Mouse (Mus musculus): ENCODE measurements around the gene Ss18l1. TPM values are rescaled to one million over a fixed set of nuclear protein-coding genes. Genes with fewer than 3 reads are reported as not detected.

Ss18l1 gene
- 6.4 TPM for polyA plus RNA-seq (2017; shearing (Covaris generic))

GRCm38 (mm10) chr2:180042256-180042857 lies at the start of gene Ss18l1, which contains the start of gene Psma7:
Ss18l1 (plus strand) TSS chr2:180042509.
Psma7 (minus strand) TSS chr2:180042433.

GRCm38 (mm10) chr2:180024401-180025098 lies 17.8 kb upstream of the Ss18l1 start, which contains the start of gene Lsm14b:
Lsm14b (plus strand) TSS chr2:180024987.

GRCm38 (mm10) chr2:180070481-180071453 lies 28.5 kb downstream of the Ss18l1 start, which contains the start of gene Mtg2:
Mtg2 (plus strand) TSS chr2:180070588.

GRCm38 (mm10) chr2:180103978-180104658 lies 61.8 kb downstream of the Ss18l1 start, which contains the start of gene Hrh3:
Hrh3 (minus strand) TSS chr2:180104488.

GRCm38 (mm10) chr2:180118661-180119438 lies 76.5 kb downstream of the Ss18l1 start, which contains the start of gene Osbpl2:
Osbpl2 (plus strand) TSS chr2:180119306.

Other genes with a start within 250 kb of the Ss18l1 start
- gene Taf4, start 65.9 kb upstream of the Ss18l1 start, polyA plus RNA-seq (2017; shearing (Covaris generic)) = 27.2 TPM
- gene Lsm14b, start 17.5 kb upstream of the Ss18l1 start, polyA plus RNA-seq (2017; shearing (Covaris generic)) = 13.1 TPM
- 342 TPM for gene Psma7, start 76 bp upstream of the Ss18l1 start, polyA plus RNA-seq (2017; shearing (Covaris generic))
- 30.4 TPM for gene Mtg2, start 28.1 kb downstream of the Ss18l1 start, polyA plus RNA-seq (2017; shearing (Covaris generic))
- not detected for gene Hrh3, start 62.0 kb downstream of the Ss18l1 start, polyA plus RNA-seq (2017; shearing (Covaris generic))
- 39.2 TPM for gene Osbpl2, start 76.8 kb downstream of the Ss18l1 start, polyA plus RNA-seq (2017; shearing (Covaris generic))
- gene Adrm1, start 129.0 kb downstream of the Ss18l1 start, polyA plus RNA-seq (2017; shearing (Covaris generic)) = 197 TPM
- not detected for gene Lama5, start 183.3 kb downstream of the Ss18l1 start, polyA plus RNA-seq (2017; shearing (Covaris generic))
- 922 TPM for gene Rps21, start 214.9 kb downstream of the Ss18l1 start, polyA plus RNA-seq (2017; shearing (Covaris generic))
- 69.2 TPM for gene Cables2, start 231.0 kb downstream of the Ss18l1 start, polyA plus RNA-seq (2017; shearing (Covaris generic))
- gene Rbbp8nl, start 247.4 kb downstream of the Ss18l1 start, polyA plus RNA-seq (2017; shearing (Covaris generic)) = 0.20 TPM

Data from naive thymus-derived CD4-positive, alpha-beta T cell, adult 5 months (primary cell).